Mouse (Mus musculus): ENCODE measurements around the gene Plppr1. TPM values are rescaled to one million over a fixed set of nuclear protein-coding genes. Genes with fewer than 3 reads are reported as not detected.

Plppr1 gene
- not detected for total RNA-seq (2021)
- long read RNA-seq, experiment 1, result 0 reads
- long read RNA-seq, experiment 2, result 0 reads

- intact Hi-C loops (cut with DNase I), result loop anchor here (10.0 kb wide), 1 partner anchor 284 kb away; no protein-coding TSS in a partner anchor
- DNase-seq, result no peak
Observed at GRCm38 (mm10) chr4:49059021-49059401, at the start of gene Plppr1. Gene Plppr1 (plus strand): TSS chr4:49059273.

GRCm38 (mm10) chr4:49016701-49017100 lies 42.4 kb upstream of the Plppr1 start:
- DNase-seq, result no peak
- intact Hi-C loops (cut with DNase I), result no loop called here

- no peak for DNase-seq
- intact Hi-C loops (cut with DNase I), result no loop called here
Observed at GRCm38 (mm10) chr4:49023221-49023620, 35.9 kb upstream of the Plppr1 start.

GRCm38 (mm10) chr4:49038311-49038710 lies 20.8 kb upstream of the Plppr1 start:
- intact Hi-C loops (cut with DNase I), result no loop called here
- no peak for DNase-seq

- DNase-seq, result no peak
- intact Hi-C loops (cut with DNase I), result no loop called here
Observed at GRCm38 (mm10) chr4:49039854-49040253, 19.2 kb upstream of the Plppr1 start.

- DNase-seq, result peak in 1 of 2 experiments; percentile 39
- intact Hi-C loops (cut with DNase I), result no loop called here
Observed at GRCm38 (mm10) chr4:49041655-49042054, 17.4 kb upstream of the Plppr1 start.

- intact Hi-C loops (cut with DNase I), result loop anchor here (10.0 kb wide), 1 partner anchor 276 kb away; no protein-coding TSS in a partner anchor
- no peak for DNase-seq
Observed at GRCm38 (mm10) chr4:49050628-49051027, 8.4 kb upstream of the Plppr1 start.

GRCm38 (mm10) chr4:49057916-49058315 lies 1.2 kb upstream of the Plppr1 start:
- intact Hi-C loops (cut with DNase I), result loop anchor here (10.0 kb wide), 1 partner anchor 283 kb away; no protein-coding TSS in a partner anchor
- no peak for DNase-seq

GRCm38 (mm10) chr4:49058557-49058956 lies 516 bp upstream of the Plppr1 start:
- intact Hi-C loops (cut with DNase I), result loop anchor here (10.0 kb wide), 1 partner anchor 284 kb away; no protein-coding TSS in a partner anchor
- no peak for DNase-seq

GRCm38 (mm10) chr4:49059402-49060381 lies 619 bp downstream of the Plppr1 start:
- intact Hi-C loops (cut with DNase I), result loop anchor here (10.0 kb wide), 1 partner anchor 285 kb away; no protein-coding TSS in a partner anchor
- DNase-seq, result no peak

GRCm38 (mm10) chr4:49069471-49069870 lies 10.4 kb downstream of the Plppr1 start:
- DNase-seq, result no peak
- intact Hi-C loops (cut with DNase I), result no loop called here

GRCm38 (mm10) chr4:49072886-49073285 lies 13.8 kb downstream of the Plppr1 start:
- intact Hi-C loops (cut with DNase I), result no loop called here
- DNase-seq, result peak in 1 of 2 experiments; percentile 25

GRCm38 (mm10) chr4:49075881-49076280 lies 16.8 kb downstream of the Plppr1 start:
- intact Hi-C loops (cut with DNase I), result no loop called here
- DNase-seq, result no peak

GRCm38 (mm10) chr4:49079399-49079798 lies 20.3 kb downstream of the Plppr1 start:
- intact Hi-C loops (cut with DNase I), result no loop called here
- no peak for DNase-seq

- intact Hi-C loops (cut with DNase I), result no loop called here
- DNase-seq, result no peak
Observed at GRCm38 (mm10) chr4:49088205-49088604, 29.1 kb downstream of the Plppr1 start.

GRCm38 (mm10) chr4:49090461-49090860 lies 31.4 kb downstream of the Plppr1 start:
- intact Hi-C loops (cut with DNase I), result no loop called here
- DNase-seq, result no peak

GRCm38 (mm10) chr4:49099448-49099847 lies 40.4 kb downstream of the Plppr1 start:
- intact Hi-C loops (cut with DNase I), result no loop called here
- DNase-seq, result no peak

GRCm38 (mm10) chr4:49101934-49102768 lies 43.1 kb downstream of the Plppr1 start:
- intact Hi-C loops (cut with DNase I), result no loop called here
- no peak for DNase-seq

GRCm38 (mm10) chr4:49102769-49103193 lies 43.7 kb downstream of the Plppr1 start:
- no peak for DNase-seq
- intact Hi-C loops (cut with DNase I), result no loop called here

- intact Hi-C loops (cut with DNase I), result no loop called here
- DNase-seq, result no peak
Observed at GRCm38 (mm10) chr4:49104860-49105259, 45.8 kb downstream of the Plppr1 start.

GRCm38 (mm10) chr4:49107895-49108294 lies 48.8 kb downstream of the Plppr1 start:
- intact Hi-C loops (cut with DNase I), result no loop called here
- DNase-seq, result no peak
